Comparison of ENCODE assay signal across 8 mouse cellular contexts in genomic region chr6:86816586-86816985, GRCm38 (mm10). TPM values are rescaled to one million over a fixed set of nuclear protein-coding genes. Genes with fewer than 3 reads are reported as not detected.
DNase-seq lines count a peak whose midpoint lies in the region; ATAC-seq and TF ChIP-seq lines count a peak whose summit lies in the region.

No protein-coding gene starts in this region.

- no peak; the same call in 1 of the 2 replicates for ATAC-seq in hindbrain, postnatal 0 days
- ATAC-seq in hindbrain, embryonic 14.5 days (ENCODE audit: low FRiP score): no peak

- TF ChIP-seq POLR2A in ES-Bruce4 (IDR thresholded peaks at IDR 0.05; ENCODE audit: insufficient read depth, low read length): no peak

- H3K27ac ChIP-seq in hindbrain, postnatal 0 days: no peak overlapping the region
- H3K27ac ChIP-seq in hindbrain, embryonic 14.5 days: no peak overlapping the region
- 0 out of 2 replicates have a peak overlapping the region, but pooled peaks have one; percentile 6 for H3K27ac ChIP-seq in ES-Bruce4 (ENCODE audit: insufficient read depth, low read length)

- 0 out of 2 replicates have a peak, but pooled peaks cover 2% of the 10 kb centered on the region for H3K4me1 ChIP-seq in hindbrain, postnatal 0 days (ENCODE audit: insufficient read depth, low read length)
- H3K4me1 ChIP-seq in hindbrain, embryonic 14.5 days (replicated peaks; ENCODE audit: control insufficient read depth, insufficient read depth, low read length): no peaks in the 10 kb centered on the region
- peaks cover 1% of the 10 kb centered on the region for H3K4me1 ChIP-seq in ES-Bruce4 (ENCODE audit: control insufficient read depth, insufficient read depth, low read length)

- no peak overlapping the region for H3K4me2 ChIP-seq in hindbrain, postnatal 0 days (ENCODE audit: low read depth, low read length)
- H3K4me2 ChIP-seq in hindbrain, embryonic 14.5 days (replicated peaks): no peak overlapping the region

- peak; percentile 77 for DNase-seq in hindbrain, postnatal 0 days (ENCODE audit: low spot score)
- no peak for DNase-seq in hindbrain, embryonic 14.5 days (ENCODE audit: low spot score)
- peak; percentile 28 to 31 for DNase-seq in cerebellum, postnatal 36 days
- DNase-seq in kidney, postnatal 25 days: peak; percentile 58 to 64
- DNase-seq in yolk sac, embryonic 10.5 days (ENCODE audit: low spot score): peak; percentile 16
- DNase-seq in layer of hippocampus, adult 8-10 months (ENCODE audit: low spot score in 2 of 2): no peak
- no peak for DNase-seq in urinary bladder, postnatal 14 days (ENCODE audit: low spot score)

- TF ChIP-seq CTCF in hindbrain, postnatal 0 days (IDR thresholded peaks at IDR 0.05; ENCODE audit: low read depth): peak; percentile 64
- peak; percentile 16 for TF ChIP-seq CTCF in ES-Bruce4 (IDR thresholded peaks at IDR 0.05; ENCODE audit: low read depth, low read length)

- H3K27me3 ChIP-seq in hindbrain, postnatal 0 days (ENCODE audit: insufficient read depth, low read length): no peaks in the 10 kb centered on the region
- no peaks in the 10 kb centered on the region for H3K27me3 ChIP-seq in hindbrain, embryonic 14.5 days (ENCODE audit: control insufficient read depth, insufficient read depth, low read length)
- H3K27me3 ChIP-seq in ES-Bruce4 (ENCODE audit: control insufficient read depth, insufficient read depth, low read length, poor library complexity, severe bottlenecking): no peaks in the 10 kb centered on the region

- H3K4me3 ChIP-seq in hindbrain, postnatal 0 days (ENCODE audit: low read length): no peak overlapping the region
- H3K4me3 ChIP-seq in hindbrain, embryonic 14.5 days (replicated peaks; ENCODE audit: low read length): no peak overlapping the region
- H3K4me3 ChIP-seq in ES-Bruce4 (ENCODE audit: low read depth, low read length): no peak overlapping the region

- TF ChIP-seq EP300 in ES-Bruce4 (IDR thresholded peaks at IDR 0.05; ENCODE audit: insufficient read depth, low read depth, low read length): no peak

- H3K36me3 ChIP-seq in hindbrain, postnatal 0 days (ENCODE audit: insufficient read depth, low read length): no peaks in the 10 kb centered on the region
- H3K36me3 ChIP-seq in hindbrain, embryonic 14.5 days (replicated peaks; ENCODE audit: control insufficient read depth, insufficient read depth): no peaks in the 10 kb centered on the region
- H3K36me3 ChIP-seq in ES-Bruce4 (ENCODE audit: control insufficient read depth, insufficient read depth, low read length, poor library complexity, severe bottlenecking): no peaks in the 10 kb centered on the region

- H3K9me3 ChIP-seq in hindbrain, postnatal 0 days (ENCODE audit: low read length): no peaks in the 10 kb centered on the region
- no peaks in the 10 kb centered on the region for H3K9me3 ChIP-seq in hindbrain, embryonic 14.5 days (ENCODE audit: control insufficient read depth, low read length)
- no peaks in the 10 kb centered on the region for H3K9me3 ChIP-seq in ES-Bruce4 (replicated peaks; ENCODE audit: control insufficient read depth, insufficient read depth, low read length, poor library complexity, severe bottlenecking)

- 28% methylated on average over 8 of the region's 8 CpGs for WGBS in hindbrain, postnatal 0 days
- WGBS in hindbrain, embryonic 14.5 days: 24% methylated on average over 8 of the region's 8 CpGs

- no peak overlapping the region for H3K9ac ChIP-seq in hindbrain, postnatal 0 days (replicated peaks; ENCODE audit: low read length)
- H3K9ac ChIP-seq in hindbrain, embryonic 14.5 days: no peak overlapping the region
- no peak overlapping the region for H3K9ac ChIP-seq in ES-Bruce4 (ENCODE audit: low read depth, poor library complexity, severe bottlenecking)

RNA-seq across cellular contexts. Expression of gene Anxa4, which starts 23.2 kb away (rescaled TPM):
- 2.1 and 4.2 TPM in 2 replicates for total RNA-seq in hindbrain, postnatal 0 days (2014; rRNA removed)
- 6.4 and 6.8 TPM in 2 replicates for polyA plus RNA-seq in hindbrain, postnatal 0 days (2015; fragmentation: Nextera tagmentation; extraction: Ambion mirVana)
- polyA plus RNA-seq in hindbrain, embryonic 14.5 days (2014; fragmentation: Nextera tagmentation; extraction: Ambion mirVana): 5.2 and 5.7 TPM in 2 replicates
- polyA plus RNA-seq in ES-Bruce4 (2011; ENCODE audit: insufficient read depth, insufficient read length, low read depth, missing spikeins): 36.7 and 37.8 TPM in 2 replicates
- total RNA-seq in layer of hippocampus, adult 8-10 months (2022): 10 to 100 TPM in 1 of 4 experiments, 1 to 10 TPM in 3; 6.2 to 19.2 (median 8.1) TPM

RNA-seq across cellular contexts. Expression of gene Aak1, which starts 32.7 kb away (rescaled TPM):
- total RNA-seq in hindbrain, postnatal 0 days (2014; rRNA removed): 77.8 and 80.8 TPM in 2 replicates
- polyA plus RNA-seq in hindbrain, postnatal 0 days (2015; fragmentation: Nextera tagmentation; extraction: Ambion mirVana): 27.0 and 32.6 TPM in 2 replicates
- 49.8 and 52.7 TPM in 2 replicates for polyA plus RNA-seq in hindbrain, embryonic 14.5 days (2014; fragmentation: Nextera tagmentation; extraction: Ambion mirVana)
- 31.1 and 38.2 TPM in 2 replicates for polyA plus RNA-seq in ES-Bruce4 (2011; ENCODE audit: insufficient read depth, insufficient read length, low read depth, missing spikeins)
- 100 to 1,000 TPM; 392 to 484 (median 448) TPM for total RNA-seq in layer of hippocampus, adult 8-10 months (2022)

Comparison
In these comparisons a context has a peak if more than half of its experiments do, and no peak if none do; other contexts are left out.
1. DNase-seq: peak in hindbrain, postnatal 0 days (single experiment), cerebellum, postnatal 36 days (2 of 2), kidney, postnatal 25 days (2 of 2) and yolk sac, embryonic 10.5 days (single experiment); none in hindbrain, embryonic 14.5 days (single experiment), layer of hippocampus, adult 8-10 months (0 of 2) and urinary bladder, postnatal 14 days (single experiment).